In genomic region chr4:118500792-118501191, GRCm38 (mm10) we compare ENCODE assay signal across 33 mouse cellular contexts. TPM values are rescaled to one million over a fixed set of nuclear protein-coding genes. Genes with fewer than 3 reads are reported as not detected.
DNase-seq lines count a peak whose midpoint lies in the region; ATAC-seq and TF ChIP-seq lines count a peak whose summit lies in the region.
"Had no signal": no experiment of that assay in that cellular context is flagged by ENCODE, and none has a peak within 500 bp of the region (broad histone marks: within the 10 kb centered on the region; RNA-seq: fewer than 3 reads in every experiment).

No protein-coding gene starts in this region.

- no peak for TF ChIP-seq EP300 in heart, postnatal 0 days (IDR thresholded peaks at IDR 0.05; ENCODE audit: low read depth)

- no peak for TF ChIP-seq POLR2A in liver, adult 2 months (IDR thresholded peaks at IDR 0.05; ENCODE audit: extremely low read depth, insufficient read depth, low read length)

- no peaks in the 10 kb centered on the region for H3K9me3 ChIP-seq in heart, postnatal 0 days (replicated peaks; ENCODE audit: control insufficient read depth, low read length)
- no peaks in the 10 kb centered on the region for H3K9me3 ChIP-seq in heart, embryonic 12.5 days (replicated peaks)
- H3K9me3 ChIP-seq: embryonic facial prominence, embryonic 13.5 days; forebrain, embryonic 12.5 days; G1E; hindbrain, embryonic 13.5 days; limb, embryonic 13.5 days; midbrain, embryonic 10.5 days had no signal

- no peaks in the 10 kb centered on the region for H3K36me3 ChIP-seq in heart, postnatal 0 days (replicated peaks; ENCODE audit: control insufficient read depth, insufficient read depth, low read length)
- H3K36me3 ChIP-seq in heart, embryonic 12.5 days: no peaks in the 10 kb centered on the region
- no peaks in the 10 kb centered on the region for H3K36me3 ChIP-seq in liver, adult 2 months (ENCODE audit: control insufficient read depth, insufficient read depth, low read length)
- H3K36me3 ChIP-seq: embryonic facial prominence, embryonic 13.5 days; forebrain, embryonic 12.5 days; G1E; hindbrain, embryonic 13.5 days; limb, embryonic 13.5 days; midbrain, embryonic 10.5 days had no signal

- DNase-seq in heart, postnatal 0 days (ENCODE audit: low spot score): no peak
- peak; percentile 52 for DNase-seq in liver, adult 2 months (ENCODE audit: extremely low read depth, low read depth, low spot score)
- DNase-seq in liver: no peak
- peak; percentile 45 for DNase-seq in kidney, postnatal 14 days
- DNase-seq in neural tube, embryonic 10.5 days (ENCODE audit: extremely low spot score, low spot score): no peak
- DNase-seq: B cell, adult 2 months; cerebellum, adult 2 months; cerebellum, postnatal 36 days; embryo, embryonic 11 days; layer of hippocampus, postnatal 36 days had no signal

- WGBS in heart, postnatal 0 days: 74% methylated on average over 9 of the region's 9 CpGs
- 71% methylated on average over 9 of the region's 9 CpGs for WGBS in heart, embryonic 12.5 days
- 47% methylated on average over 9 of the region's 9 CpGs for WGBS in liver, adult 2 months

- H3K27ac ChIP-seq in heart, postnatal 0 days (ENCODE audit: low read depth): peak overlapping the region; percentile 46; the same call in 1 of the 2 replicates
- H3K27ac ChIP-seq in heart, embryonic 12.5 days (ENCODE audit: poor library complexity, severe bottlenecking): no peak overlapping the region
- peak overlapping the region; percentile 41; the same call in 1 of the 2 replicates for H3K27ac ChIP-seq in liver, adult 2 months (replicated peaks; ENCODE audit: insufficient read depth, low read depth, low read length)
- H3K27ac ChIP-seq in brown adipose tissue, adult 24 weeks (replicated peaks; ENCODE audit: low read depth, low read length): peak overlapping the region; percentile 66
- H3K27ac ChIP-seq: embryonic facial prominence, embryonic 13.5 days; forebrain, embryonic 12.5 days; hindbrain, embryonic 13.5 days; kidney, postnatal 0 days; limb, embryonic 13.5 days; liver, embryonic 14.5 days; midbrain, embryonic 10.5 days had no signal

- no peak for TF ChIP-seq CTCF in heart, postnatal 0 days (IDR thresholded peaks at IDR 0.05; ENCODE audit: low read depth)
- no peak for TF ChIP-seq CTCF in liver, adult 2 months (IDR thresholded peaks at IDR 0.05; ENCODE audit: low read depth, low read length)

- H3K4me2 ChIP-seq in heart, postnatal 0 days (ENCODE audit: low read depth, low read length): no peak overlapping the region
- no peak overlapping the region for H3K4me2 ChIP-seq in heart, embryonic 12.5 days
- H3K4me2 ChIP-seq: embryonic facial prominence, embryonic 13.5 days; forebrain, embryonic 12.5 days; hindbrain, embryonic 13.5 days; limb, embryonic 13.5 days had no signal

- no peak overlapping the region for H3K4me3 ChIP-seq in heart, postnatal 0 days (ENCODE audit: low read depth, low read length)
- no peak overlapping the region for H3K4me3 ChIP-seq in heart, embryonic 12.5 days
- no peak overlapping the region for H3K4me3 ChIP-seq in liver, adult 2 months (ENCODE audit: insufficient read depth, low read depth, low read length)
- H3K4me3 ChIP-seq in brown adipose tissue, adult 24 weeks (ENCODE audit: insufficient read depth, low read depth, low read length): no peak overlapping the region
- H3K4me3 ChIP-seq: embryonic facial prominence, embryonic 13.5 days; erythroblast, embryonic 14.5 days; forebrain, embryonic 12.5 days; hindbrain, embryonic 13.5 days; limb, embryonic 13.5 days; midbrain, embryonic 10.5 days; myocyte had no signal

- no peak for ATAC-seq in heart, postnatal 0 days (ENCODE audit: insufficient read depth, low read depth)
- ATAC-seq in heart, embryonic 12.5 days (ENCODE audit: insufficient number of reproducible peaks, low FRiP score): no peak
- ATAC-seq: midbrain, embryonic 16.5 days; Patski had no signal

- no peak overlapping the region for H3K9ac ChIP-seq in heart, postnatal 0 days (replicated peaks; ENCODE audit: low read depth, low read length)
- no peak overlapping the region for H3K9ac ChIP-seq in heart, embryonic 12.5 days
- no peak overlapping the region for H3K9ac ChIP-seq in liver, adult 2 months (ENCODE audit: low read depth, low read length)
- H3K9ac ChIP-seq: embryonic facial prominence, embryonic 13.5 days; forebrain, embryonic 12.5 days; hindbrain, embryonic 13.5 days; limb, embryonic 13.5 days; liver, embryonic 14.5 days had no signal

- H3K4me1 ChIP-seq in heart, postnatal 0 days (ENCODE audit: control insufficient read depth, insufficient read depth): no peaks in the 10 kb centered on the region
- no peaks in the 10 kb centered on the region for H3K4me1 ChIP-seq in heart, embryonic 12.5 days (replicated peaks)
- H3K4me1 ChIP-seq in liver, adult 2 months (ENCODE audit: control insufficient read depth, insufficient read depth, low read length): peaks cover 7% of the 10 kb centered on the region
- H3K4me1 ChIP-seq in brown adipose tissue, adult 24 weeks (ENCODE audit: control insufficient read depth, insufficient read depth, insufficient read length, low read length): peaks cover 12% of the 10 kb centered on the region; the same call in 1 of the 2 replicates
- H3K4me1 ChIP-seq: embryonic facial prominence, embryonic 13.5 days; forebrain, embryonic 12.5 days; hindbrain, embryonic 13.5 days; limb, embryonic 13.5 days had no signal

- H3K79me2 ChIP-seq in liver, adult 2 months (ENCODE audit: control insufficient read depth, insufficient read depth, low read length): no peaks in the 10 kb centered on the region

- H3K27me3 ChIP-seq in heart, postnatal 0 days (ENCODE audit: control insufficient read depth, insufficient read depth, low read length): no peaks in the 10 kb centered on the region
- 0 out of 2 replicates have a peak, but pooled peaks cover 2% of the 10 kb centered on the region for H3K27me3 ChIP-seq in heart, embryonic 12.5 days (replicated peaks)
- H3K27me3 ChIP-seq in liver, adult 2 months (ENCODE audit: control insufficient read depth, insufficient read depth, low read length): no peaks in the 10 kb centered on the region
- H3K27me3 ChIP-seq: embryonic facial prominence, embryonic 13.5 days; forebrain, embryonic 12.5 days; hindbrain, embryonic 13.5 days; limb, embryonic 13.5 days; Patski had no signal

RNA-seq across cellular contexts. Expression of gene Tie1, which starts 10.9 kb away (rescaled TPM):
- total RNA-seq in heart, postnatal 0 days (2014; rRNA removed; ENCODE audit: low replicate concordance): 116 and 120 TPM in 2 replicates
- 43.4 and 48.0 TPM in 2 replicates for polyA plus RNA-seq in heart, postnatal 0 days (2015; fragmentation: Nextera tagmentation; extraction: Ambion mirVana)
- polyA plus RNA-seq in heart, embryonic 12.5 days (2016; fragmentation: Nextera tagmentation; extraction: Ambion mirVana): 65.8 and 69.4 TPM in 2 replicates
- total RNA-seq in liver, adult 2 months (2014; rRNA removed): 6.6 and 9.6 TPM in 2 replicates
- 6.7 and 8.9 TPM in 2 replicates for polyA plus RNA-seq in liver, adult 2 months (2012; rRNA removed)
- 8.1 and 18.8 TPM in 2 replicates for polyA plus RNA-seq in brown adipose tissue, adult 24 weeks (2012; ENCODE audit: insufficient read depth, insufficient read length, missing spikeins)
- total RNA-seq: CH12.LX had no signal
- polyA plus RNA-seq: myocyte, Patski had no signal

RNA-seq across cellular contexts. Expression of gene 2610528J11Rik, which starts 26.0 kb away (rescaled TPM):
- not detected in 2 replicates for total RNA-seq in heart, postnatal 0 days (2014; rRNA removed; ENCODE audit: low replicate concordance)
- 0.12 TPM in 1 of 2 replicates, not detected in the other for polyA plus RNA-seq in heart, postnatal 0 days (2015; fragmentation: Nextera tagmentation; extraction: Ambion mirVana)
- 0.27 and 0.31 TPM in 2 replicates for polyA plus RNA-seq in heart, embryonic 12.5 days (2016; fragmentation: Nextera tagmentation; extraction: Ambion mirVana)
- total RNA-seq in liver, adult 2 months (2014; rRNA removed): 19.8 and 21.5 TPM in 2 replicates
- 52.6 and 54.6 TPM in 2 replicates for polyA plus RNA-seq in liver, adult 2 months (2012; rRNA removed)
- polyA plus RNA-seq in brown adipose tissue, adult 24 weeks (2012; ENCODE audit: insufficient read depth, insufficient read length, missing spikeins): not detected in 2 replicates
- total RNA-seq: adrenal gland, adult 18-20 months; CH12.LX; G1E; gastrocnemius, adult 18-20 months; heart, postnatal 36 days; layer of hippocampus, adult 8-10 months; layer of hippocampus, postnatal 36 days; left cerebral cortex, postnatal 25 days had no signal
- polyA plus RNA-seq: cerebellum, adult 2 months; G1E; heart, embryonic 14.5 days; hindbrain, embryonic 13.5 days; midbrain, embryonic 16.5 days; myocyte; neural tube, embryonic 14.5 days; Patski had no signal

RNA-seq across cellular contexts. Expression of gene Tmem125, which starts 43.1 kb away (rescaled TPM):
- 1.5 and 7.3 TPM in 2 replicates for total RNA-seq in heart, postnatal 0 days (2014; rRNA removed; ENCODE audit: low replicate concordance)
- 0.26 and 0.27 TPM in 2 replicates for polyA plus RNA-seq in heart, postnatal 0 days (2015; fragmentation: Nextera tagmentation; extraction: Ambion mirVana)
- polyA plus RNA-seq in heart, embryonic 12.5 days (2016; fragmentation: Nextera tagmentation; extraction: Ambion mirVana): 0.18 and 0.23 TPM in 2 replicates
- total RNA-seq in liver, adult 2 months (2014; rRNA removed): 2.9 and 3.5 TPM in 2 replicates
- 13.1 and 17.5 TPM in 2 replicates for polyA plus RNA-seq in liver, adult 2 months (2012; rRNA removed)
- polyA plus RNA-seq in brown adipose tissue, adult 24 weeks (2012; ENCODE audit: insufficient read depth, insufficient read length, missing spikeins): not detected in 2 replicates
- total RNA-seq: adrenal gland, adult 18-20 months; CH12.LX; gastrocnemius, adult 18-20 months had no signal
- polyA plus RNA-seq: erythroblast, embryonic 14.5 days; forebrain, embryonic 12.5 days; G1E; midbrain, embryonic 16.5 days; myocyte; neural tube, embryonic 14.5 days; testis, adult 2 months had no signal

RNA-seq across cellular contexts. Expression of gene Mpl, which starts 43.5 kb away (rescaled TPM):
- total RNA-seq in heart, postnatal 0 days (2014; rRNA removed; ENCODE audit: low replicate concordance): 1.5 and 2.2 TPM in 2 replicates
- 0.41 and 0.51 TPM in 2 replicates for polyA plus RNA-seq in heart, postnatal 0 days (2015; fragmentation: Nextera tagmentation; extraction: Ambion mirVana)
- polyA plus RNA-seq in heart, embryonic 12.5 days (2016; fragmentation: Nextera tagmentation; extraction: Ambion mirVana): 2.9 and 3.9 TPM in 2 replicates
- not detected in 2 replicates for total RNA-seq in liver, adult 2 months (2014; rRNA removed)
- not detected in 2 replicates for polyA plus RNA-seq in liver, adult 2 months (2012; rRNA removed)
- polyA plus RNA-seq in brown adipose tissue, adult 24 weeks (2012; ENCODE audit: insufficient read depth, insufficient read length, missing spikeins): not detected in 2 replicates
- total RNA-seq: CH12.LX; gastrocnemius, adult 18-20 months; layer of hippocampus, postnatal 36 days had no signal
- polyA plus RNA-seq: midbrain, embryonic 16.5 days; myocyte; neural tube, embryonic 14.5 days; Patski; testis, adult 2 months had no signal

Comparison
In these comparisons a context has a peak if more than half of its experiments do, and no peak if none do; other contexts are left out.
1. DNase-seq: peak in liver, adult 2 months (single experiment) and kidney, postnatal 14 days (single experiment); none in heart, postnatal 0 days (single experiment), liver (single experiment) and neural tube, embryonic 10.5 days (single experiment).
2. RNA of gene 2610528J11Rik, which starts 26.0 kb away (polyA plus RNA-seq): 52.6 to 54.6 TPM in liver, adult 2 months; 0.27 to 0.31 TPM in heart, embryonic 12.5 days, 0.12 TPM in heart, postnatal 0 days and not detected in brown adipose tissue, adult 24 weeks; every median in the first group is over 10 times any median in the second.
3. RNA of gene Tmem125, which starts 43.1 kb away (polyA plus RNA-seq): 13.1 to 17.5 TPM in liver, adult 2 months; 0.26 to 0.27 TPM in heart, postnatal 0 days, not detected in brown adipose tissue, adult 24 weeks and 0.18 to 0.23 TPM in heart, embryonic 12.5 days; every median in the first group is over 10 times any median in the second.